Mouse (Mus musculus): ENCODE results near the gene Slit3.

Gene Slit3

GRCm38 (mm10) chr11:35604848-35605790 is 484.1 kb downstream of the Slit3 start:
- in situ Hi-C loops (cut with MboI, MseI), result no loop called here

GRCm38 (mm10) chr11:35607191-35607590 is 486.2 kb downstream of the Slit3 start:
- in situ Hi-C loops (cut with MboI, MseI), result no loop called here

- in situ Hi-C loops (cut with MboI, MseI), result no loop called here
Measured at GRCm38 (mm10) chr11:35608794-35609193, 487.8 kb downstream of the Slit3 start.

- in situ Hi-C loops (cut with MboI, MseI), result no loop called here
Measured at GRCm38 (mm10) chr11:35612262-35612896, 491.4 kb downstream of the Slit3 start.

DNA sequence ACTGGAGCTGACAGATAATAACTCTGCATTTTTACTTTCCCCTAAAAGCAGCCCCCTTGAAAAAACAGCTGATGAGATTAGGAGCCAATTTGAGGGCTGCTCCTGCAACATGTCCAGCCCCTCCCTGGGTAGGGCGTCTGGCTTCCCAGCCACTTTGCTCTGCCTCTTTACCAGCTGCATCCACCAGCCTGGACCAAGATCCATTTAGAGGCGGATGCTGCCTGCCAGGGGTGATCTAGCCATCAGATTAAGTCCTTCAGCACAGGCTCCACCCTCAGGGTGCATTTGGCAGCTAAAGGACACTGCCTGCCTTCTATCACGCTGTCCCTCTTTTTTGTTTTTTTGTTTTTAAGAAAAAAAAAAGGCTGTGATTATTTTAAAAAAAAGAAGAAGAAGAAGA is 493.5 kb downstream of the Slit3 start:
- in situ Hi-C loops (cut with MboI, MseI), result no loop called here

- in situ Hi-C loops (cut with MboI, MseI), result no loop called here
Measured at GRCm38 (mm10) chr11:35619421-35619820, 498.4 kb downstream of the Slit3 start.

DNA sequence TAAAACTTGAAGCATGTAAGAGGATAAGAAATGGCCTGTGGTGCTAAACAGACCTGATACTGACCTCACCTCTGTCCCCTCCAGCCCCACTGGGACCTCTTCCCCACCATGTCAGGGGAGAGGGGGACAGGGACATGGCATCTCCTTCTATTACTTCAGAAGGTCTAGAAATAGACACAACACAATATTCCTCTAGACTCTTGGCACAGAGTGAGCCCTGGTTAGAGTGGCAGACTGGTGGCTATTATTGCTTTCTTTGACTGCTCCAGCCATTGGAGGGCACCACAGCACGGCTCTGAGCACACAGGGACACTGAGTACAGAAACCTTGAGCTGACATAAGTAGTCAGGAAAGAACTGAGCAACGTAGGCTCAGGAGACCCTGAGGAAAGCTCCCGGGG is 501.7 kb downstream of the Slit3 start:
- in situ Hi-C loops (cut with MboI, MseI), result no loop called here

DNA sequence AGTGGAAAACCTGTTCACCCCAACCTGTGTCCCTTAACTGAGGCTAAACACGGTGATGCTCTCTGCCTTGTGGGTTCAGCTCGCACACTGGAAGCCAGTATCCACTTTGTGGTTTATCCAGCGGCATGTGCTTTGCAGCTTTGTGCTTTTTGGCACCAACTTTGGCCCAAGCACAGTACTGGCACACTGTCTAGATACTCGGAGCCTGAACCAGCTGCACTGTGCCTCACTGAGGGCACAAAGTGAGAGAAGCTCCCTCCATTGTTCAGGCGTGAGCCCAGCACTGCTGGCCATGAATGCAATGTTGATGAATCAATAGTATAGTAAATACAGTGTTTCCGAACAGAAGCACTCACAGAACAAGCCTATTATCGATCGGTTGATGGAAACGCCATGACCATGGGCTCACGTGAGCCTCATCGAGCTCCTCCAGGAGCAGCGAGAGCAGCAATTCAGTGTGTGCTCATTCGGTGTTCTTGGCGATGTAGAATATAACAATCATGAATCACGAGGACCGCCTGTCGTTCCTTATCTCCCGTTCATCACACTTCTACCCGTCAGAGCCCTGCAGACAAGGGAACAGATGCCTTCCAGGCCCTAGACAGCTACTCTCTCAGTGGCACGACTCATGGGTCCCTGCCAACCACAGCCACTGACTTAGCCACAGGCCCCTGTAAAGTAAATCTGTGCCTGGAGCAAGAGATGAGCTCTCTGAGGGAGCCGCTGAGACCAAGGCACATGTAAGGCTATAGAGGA is 503.7 kb downstream of the Slit3 start:
- in situ Hi-C loops (cut with MboI, MseI), result no loop called here

GRCm38 (mm10) chr11:35625576-35625975 is 504.6 kb downstream of the Slit3 start:
- in situ Hi-C loops (cut with MboI, MseI), result no loop called here

DNA sequence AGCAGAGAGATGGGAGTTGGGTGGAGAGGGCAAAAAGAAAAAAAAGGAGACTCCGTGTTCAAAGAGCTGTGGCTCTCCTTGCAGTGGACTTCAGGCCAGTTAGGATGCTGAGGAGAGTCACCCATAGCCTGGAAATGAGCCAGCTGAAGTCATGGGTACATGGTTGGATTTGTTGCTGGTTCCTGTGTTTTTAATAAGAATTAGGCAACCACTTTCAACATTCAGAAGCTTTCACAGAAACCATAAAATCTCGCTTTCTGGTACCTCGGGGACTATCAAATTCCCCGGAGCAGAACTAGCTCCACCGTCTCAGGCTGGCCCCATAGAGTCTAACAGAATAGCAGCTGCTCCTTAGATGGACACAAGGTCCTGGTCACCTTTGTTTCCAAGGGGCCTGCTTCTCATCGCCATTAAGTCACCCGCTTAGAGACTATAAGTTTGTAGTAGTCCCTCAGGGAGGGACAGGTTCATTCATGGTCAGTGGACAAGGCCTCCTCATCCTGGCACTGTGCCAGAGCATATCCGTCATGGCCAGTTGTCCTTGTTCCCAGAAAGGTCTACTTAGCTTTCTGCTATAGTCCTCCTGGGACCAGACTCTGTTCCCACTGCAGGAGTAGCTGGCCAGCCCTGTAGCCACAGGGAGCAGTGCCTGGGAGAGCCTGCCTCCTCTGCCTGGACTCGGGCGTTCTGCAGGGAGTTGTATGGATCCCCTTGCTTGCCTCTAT is 505.3 kb downstream of the Slit3 start:
- in situ Hi-C loops (cut with MboI, MseI), result no loop called here

GRCm38 (mm10) chr11:35627815-35628214 is 506.8 kb downstream of the Slit3 start:
- in situ Hi-C loops (cut with MboI, MseI), result no loop called here

GRCm38 (mm10) chr11:35632262-35632661 is 511.2 kb downstream of the Slit3 start:
- in situ Hi-C loops (cut with MboI, MseI), result loop anchor here in 1 of 2 experiments (5.0 kb wide), 1 partner anchor 755 kb away; no protein-coding TSS in a partner anchor

- in situ Hi-C loops (cut with MboI, MseI), result no loop called here
Measured at GRCm38 (mm10) chr11:35637102-35637501, 516.1 kb downstream of the Slit3 start.

DNA sequence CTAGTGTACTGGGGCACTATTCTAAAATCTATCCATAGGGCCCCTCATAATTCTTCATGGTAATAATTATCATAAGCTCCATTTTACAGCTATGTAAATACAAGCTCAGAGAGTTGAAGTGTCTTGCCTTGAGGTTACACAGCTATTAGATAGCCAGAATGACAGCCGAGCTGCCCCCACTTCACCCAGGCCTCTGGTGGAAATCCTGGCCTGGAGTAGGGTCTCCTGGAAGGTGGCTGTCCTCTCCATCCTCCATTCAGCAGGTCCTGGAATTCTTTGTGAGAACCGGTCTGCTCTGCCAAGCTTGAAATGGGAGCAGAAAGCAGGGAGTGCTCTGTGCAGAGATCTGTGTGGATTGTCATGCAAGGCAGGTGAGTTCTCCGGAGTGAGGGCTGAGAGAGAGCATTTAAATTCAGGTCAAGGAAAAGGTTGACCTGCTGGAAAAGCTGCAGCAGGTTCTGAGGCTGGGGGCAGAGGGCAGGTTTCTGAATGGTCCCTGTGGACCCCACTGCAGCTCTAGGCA is 517.9 kb downstream of the Slit3 start:
- in situ Hi-C loops (cut with MboI, MseI), result no loop called here

- in situ Hi-C loops (cut with MboI, MseI), result no loop called here
Measured at GRCm38 (mm10) chr11:35639428-35639827, 518.4 kb downstream of the Slit3 start.

DNA sequence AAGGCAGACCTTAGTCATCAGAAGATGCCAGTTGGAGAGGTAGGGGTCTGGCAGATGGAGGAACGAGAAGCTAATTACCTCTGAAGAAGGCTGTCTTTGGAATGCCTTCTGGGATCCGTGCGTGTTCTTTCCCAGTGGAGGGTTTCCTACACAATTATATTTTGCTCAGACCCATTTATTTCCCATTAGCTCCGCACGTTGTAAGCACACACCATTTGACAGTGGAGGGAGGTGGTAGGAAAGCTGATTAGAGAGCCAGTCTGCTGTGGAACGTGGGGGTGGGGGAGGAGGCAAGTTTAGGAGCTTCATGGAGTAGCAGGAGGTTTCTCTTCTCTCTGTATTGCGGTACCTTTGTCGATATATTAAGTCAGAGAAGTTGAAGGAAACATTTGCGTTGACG is 530.3 kb downstream of the Slit3 start:
- in situ Hi-C loops (cut with MboI, MseI), result no loop called here

DNA sequence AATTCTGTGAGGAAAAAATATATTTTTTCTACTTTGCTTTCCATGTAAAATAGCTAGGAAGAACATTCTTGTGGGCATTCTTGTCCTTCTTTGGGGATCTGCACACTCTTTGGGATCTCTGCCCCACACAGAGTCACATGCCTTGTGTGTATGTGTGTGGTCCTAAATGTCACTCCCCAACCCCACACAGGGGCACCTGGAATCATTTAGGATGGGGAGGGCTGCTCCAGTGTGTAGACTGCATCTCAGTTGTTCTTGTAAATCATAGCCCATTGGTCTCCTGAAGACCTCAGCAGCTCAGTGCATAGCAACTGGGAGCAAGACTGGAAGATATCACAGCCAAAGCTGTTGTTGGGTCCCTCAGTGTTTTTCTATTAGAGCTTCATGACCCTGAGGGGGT is 534.8 kb downstream of the Slit3 start:
- in situ Hi-C loops (cut with MboI, MseI), result no loop called here

- in situ Hi-C loops (cut with MboI, MseI), result no loop called here
Measured at GRCm38 (mm10) chr11:35657582-35657981, 536.6 kb downstream of the Slit3 start.

DNA sequence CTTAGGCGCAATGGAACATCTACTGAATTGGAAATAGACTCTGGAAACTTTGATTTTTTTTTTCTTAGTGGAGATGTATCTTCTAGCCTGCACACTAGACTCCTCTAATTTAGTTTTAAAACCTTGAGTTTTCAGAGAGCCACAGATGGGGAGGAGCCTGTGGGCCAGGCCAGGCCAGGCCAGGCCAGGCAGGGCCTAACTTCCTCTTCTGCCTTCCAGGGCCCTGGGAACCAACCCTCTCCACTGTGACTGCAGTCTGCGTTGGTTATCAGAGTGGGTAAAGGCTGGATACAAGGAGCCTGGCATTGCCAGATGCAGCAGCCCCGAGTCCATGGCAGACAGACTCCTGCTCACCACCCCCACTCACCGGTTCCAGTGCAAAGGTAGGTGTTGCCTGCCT is 539.9 kb downstream of the Slit3 start:
- in situ Hi-C loops (cut with MboI, MseI), result loop anchor here in 1 of 2 experiments (10.0 kb wide), 1 partner anchor 536 kb away; the partner anchor contains the start of gene Slit3

- in situ Hi-C loops (cut with MboI, MseI), result loop anchor here in 1 of 2 experiments (10.0 kb wide), 1 partner anchor 538 kb away; the partner anchor contains the start of gene Slit3
Measured at GRCm38 (mm10) chr11:35662945-35663344, 541.9 kb downstream of the Slit3 start.

GRCm38 (mm10) chr11:35663661-35664060 is 542.6 kb downstream of the Slit3 start:
- in situ Hi-C loops (cut with MboI, MseI), result loop anchor here in 1 of 2 experiments (10.0 kb wide), 1 partner anchor 539 kb away; the partner anchor contains the start of gene Slit3
